Mouse (Mus musculus): Measurements from ENCODE around the gene Kcnk6.
A peak's percentile ranks its signal among the peaks of the same experiment; 100 is the strongest.
"Not testable (repeated sequence)": the region's sequence is repeated elsewhere in the genome, so short reads cannot be mapped to it uniquely, and the experiment has no call there.

Kcnk6 gene

DNA sequence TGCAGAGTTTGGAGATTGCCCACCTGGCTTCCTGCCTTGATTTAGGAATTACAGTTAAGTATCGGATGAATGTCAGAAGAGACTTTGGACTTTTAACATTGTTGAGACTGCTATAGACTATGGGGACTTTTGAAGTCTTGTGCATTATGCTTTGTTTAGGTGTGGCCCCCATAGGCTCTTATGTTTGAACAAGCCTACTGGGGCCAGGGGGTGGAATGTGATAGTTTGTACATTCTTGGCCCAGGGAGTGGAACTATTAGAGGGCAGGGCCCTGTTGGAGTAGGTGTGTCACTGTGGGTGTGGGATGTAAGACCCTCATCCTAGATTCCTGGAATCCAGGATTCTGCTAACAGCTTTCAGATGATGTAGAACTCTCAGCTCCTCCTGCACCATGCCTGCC lies 38.1 kb downstream of the Kcnk6 start:
- DNase-seq: not testable (repeated sequence)

DNA sequence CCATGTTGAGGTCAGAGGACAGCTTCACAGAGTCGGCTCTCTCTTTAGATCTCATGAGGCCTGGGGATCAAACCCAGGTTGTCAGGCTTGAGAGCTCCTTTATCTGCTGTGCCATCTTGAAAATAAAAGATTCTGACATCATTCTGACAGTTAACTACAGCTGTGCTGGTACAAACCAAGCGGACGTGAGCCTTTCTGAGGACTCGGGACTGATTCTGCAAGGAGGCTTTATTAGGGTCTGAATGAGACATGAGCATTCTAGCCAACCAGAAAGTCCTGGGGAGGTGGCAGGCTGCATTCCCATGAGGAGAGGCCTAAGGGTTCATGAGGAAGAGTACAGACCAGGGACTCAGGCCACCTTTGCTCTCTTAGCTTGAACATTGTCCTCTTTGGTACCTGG lies 51.0 kb downstream of the Kcnk6 start:
- DNase-seq: not testable (repeated sequence)

- no peak for DNase-seq
Measured at GRCm38 (mm10) chr7:29180854-29181236, 51.5 kb downstream of the Kcnk6 start.

DNA sequence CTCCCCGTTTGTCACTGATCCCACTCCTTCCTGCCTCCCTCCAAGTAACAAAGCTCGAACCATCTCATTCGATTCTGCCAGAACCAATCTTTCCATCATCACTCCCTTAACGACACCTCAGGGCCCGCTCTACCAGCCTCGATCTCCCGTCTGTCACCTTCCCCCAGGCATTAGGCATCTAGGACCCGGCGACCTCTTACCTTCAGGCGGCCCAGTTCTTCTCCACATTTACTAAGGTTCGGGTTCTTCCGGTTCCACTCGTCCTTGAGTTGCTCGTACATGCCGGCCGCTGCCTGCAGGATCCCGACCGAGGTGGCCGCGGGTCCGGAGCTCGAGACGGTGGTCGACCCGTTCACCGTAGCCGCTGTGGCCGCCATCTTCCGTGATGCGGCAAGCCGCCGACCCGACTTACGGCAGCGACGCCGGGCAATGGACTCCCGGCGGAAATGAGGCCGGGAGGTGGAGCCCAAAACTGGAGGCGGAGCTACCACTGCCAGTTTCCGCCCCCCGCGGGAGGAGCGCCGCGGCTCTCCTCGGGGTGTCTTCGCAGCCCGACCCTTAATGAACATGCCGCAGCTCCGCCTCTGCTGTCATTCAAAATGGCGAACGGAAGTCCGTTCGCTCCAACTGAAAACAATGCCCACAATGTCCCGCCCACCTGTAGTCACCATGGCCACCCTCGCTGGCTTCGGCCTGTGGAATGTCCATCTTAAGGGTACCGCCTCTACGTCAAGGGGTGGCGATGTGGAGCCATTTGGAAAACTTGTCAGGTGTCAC lies 52.0 kb downstream of the Kcnk6 start, which contains the start of gene Psmd8:
Psmd8 (minus strand) TSS at position 625 of the 777 bp plus-strand sequence.
- DNase-seq: peak; percentile 96

GRCm38 (mm10) chr7:29179323-29179722 lies 53.0 kb downstream of the Kcnk6 start:
- no peak for DNase-seq

- DNase-seq: no peak
Measured at GRCm38 (mm10) chr7:29178106-29178505, 54.2 kb downstream of the Kcnk6 start.

DNA sequence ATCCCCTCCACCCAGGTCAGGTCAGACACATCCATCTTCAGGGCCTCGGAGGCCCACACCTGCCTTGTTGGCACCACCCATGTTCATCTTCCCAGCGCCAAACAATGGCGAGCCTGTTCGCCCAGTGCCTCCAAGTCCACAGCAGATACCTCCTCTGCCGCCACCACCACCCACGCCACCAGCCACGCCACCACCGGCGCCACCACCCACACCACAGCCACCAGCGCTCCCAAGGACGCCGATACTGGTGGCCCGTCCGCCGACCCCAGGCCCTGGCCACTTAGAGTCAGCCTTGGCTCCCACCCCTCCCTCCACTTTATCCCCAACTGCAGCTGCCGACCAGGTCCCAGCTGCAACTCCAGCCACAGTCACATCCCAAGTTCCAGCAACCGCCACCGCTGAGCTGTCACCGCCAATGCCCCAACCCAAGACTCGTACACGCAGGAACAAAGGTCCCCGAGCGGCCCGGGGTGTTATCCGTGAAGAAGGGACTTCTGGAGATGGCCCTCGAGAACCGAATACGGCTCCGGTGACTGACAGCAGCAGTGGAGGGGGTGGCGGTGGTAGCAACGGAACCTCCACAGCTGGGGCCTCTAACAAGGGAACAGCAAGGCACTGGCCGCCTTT lies 59.8 kb downstream of the Kcnk6 start:
- DNase-seq: no peak
